Mouse (Mus musculus) megakaryocyte-erythroid progenitor cell, adult 5-6 weeks (primary cell): ENCODE data around the gene Rbms3. TPM values are rescaled to one million over a fixed set of nuclear protein-coding genes. Genes with fewer than 3 reads are reported as not detected.

Experiments
- ATAC-seq: replicated peaks from 2 replicates; pipeline ENCODE4 v1.8.0; 2016; ENCODE audit warnings: mild to moderate bottlenecking, inconsistent platforms; ENCODE audit not compliant: severe bottlenecking, poor library complexity, low FRiP score, low TSS enrichment
- total RNA-seq, 2 experiments: library from RNA; stranded (forward) in 1 of 2; stranded (reverse) in 1 of 2; fragments of 200-1000, 215-1000 nt in 1 of 2; fragments of >200 nt in 1 of 2; fragmentation: Nextera tagmentation in 1 of 2; gene quantifications; 2 replicates each; pipeline ENCODE4 v1.2.3; 2014 to 2017

The Rbms3 gene
- total RNA-seq, 2 experiments from 2014 or later = not detected

- no peak for ATAC-seq
These were observed 545.2 kb downstream of the Rbms3 start for GRCm38 (mm10) chr9:117084471-117084870.

GRCm38 (mm10) chr9:117079471-117079870, 550.2 kb downstream of the Rbms3 start:
- no peak for ATAC-seq

DNA sequence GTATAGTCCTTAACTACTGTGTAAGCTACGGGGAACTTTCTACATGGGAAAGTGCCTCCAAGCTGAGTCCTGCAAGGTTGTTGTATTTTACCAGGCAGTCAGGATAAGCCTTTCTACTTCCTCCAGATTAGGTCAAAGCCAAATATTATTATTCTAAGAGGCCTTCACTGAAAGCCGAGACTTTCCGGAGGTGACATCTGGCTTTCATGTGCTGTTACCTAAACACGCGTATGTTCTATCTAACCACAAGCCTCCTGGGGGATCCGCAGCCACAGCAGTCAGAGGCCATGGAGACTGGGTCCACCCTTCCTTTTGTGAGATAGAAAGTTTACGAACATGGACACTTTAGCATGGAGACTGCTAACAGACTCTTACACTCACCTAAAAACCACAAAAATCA, 552.2 kb downstream of the Rbms3 start:
- no peak for ATAC-seq

DNA sequence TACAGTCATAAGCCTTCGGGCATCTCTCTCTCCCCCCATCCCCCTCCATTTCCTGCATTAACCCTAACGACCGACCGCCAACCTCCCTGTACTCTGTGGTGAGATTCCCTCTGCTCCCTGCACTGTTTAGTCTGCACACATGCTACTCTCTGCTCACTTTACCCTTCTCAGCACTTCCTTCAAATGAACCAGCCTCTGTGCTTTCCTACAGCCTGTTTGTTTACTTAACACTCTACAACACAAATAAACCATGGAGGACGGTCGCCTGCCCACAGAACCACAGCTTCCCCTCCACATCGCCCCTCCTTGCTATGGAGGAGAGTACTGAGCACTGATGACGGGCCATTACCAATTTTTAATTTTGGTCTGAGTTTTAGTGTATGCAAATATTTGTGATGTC, 552.9 kb downstream of the Rbms3 start:
- no peak for ATAC-seq

DNA sequence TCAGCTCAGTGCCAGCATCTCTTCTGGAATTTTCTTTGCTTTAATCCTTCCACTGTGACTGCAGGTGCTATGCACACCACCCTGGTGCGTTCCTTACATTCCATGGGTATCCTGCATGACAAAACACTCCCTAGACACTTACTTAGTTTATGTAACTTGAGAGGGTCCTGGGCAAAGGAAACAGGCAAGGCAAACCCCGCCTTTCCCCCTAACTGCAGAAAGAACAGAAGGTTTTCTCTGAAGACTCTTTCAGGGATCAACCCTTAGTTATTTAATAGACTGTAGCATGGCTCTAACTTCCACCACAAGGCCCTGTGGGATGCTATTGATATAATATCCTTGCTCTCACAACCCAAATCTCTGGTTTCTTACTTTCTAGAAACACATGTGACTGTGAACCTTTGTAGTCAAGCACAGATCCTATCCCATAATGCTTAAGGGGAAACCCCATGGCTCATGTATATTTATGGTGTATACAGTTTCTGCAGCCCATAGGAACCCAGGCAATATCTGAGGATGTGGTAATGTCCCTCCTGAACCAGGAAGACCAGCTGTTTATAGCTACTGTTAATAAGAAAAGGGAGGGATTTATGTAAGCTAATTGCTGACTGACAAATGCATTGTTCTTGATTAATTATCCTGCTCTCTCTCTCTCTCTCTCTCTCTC, 557.1 kb downstream of the Rbms3 start:
- no peak for ATAC-seq

- no peak for ATAC-seq
These were observed 559.1 kb downstream of the Rbms3 start for GRCm38 (mm10) chr9:117070616-117071015.

GRCm38 (mm10) chr9:117069232-117069631, 560.5 kb downstream of the Rbms3 start:
- no peak for ATAC-seq

DNA sequence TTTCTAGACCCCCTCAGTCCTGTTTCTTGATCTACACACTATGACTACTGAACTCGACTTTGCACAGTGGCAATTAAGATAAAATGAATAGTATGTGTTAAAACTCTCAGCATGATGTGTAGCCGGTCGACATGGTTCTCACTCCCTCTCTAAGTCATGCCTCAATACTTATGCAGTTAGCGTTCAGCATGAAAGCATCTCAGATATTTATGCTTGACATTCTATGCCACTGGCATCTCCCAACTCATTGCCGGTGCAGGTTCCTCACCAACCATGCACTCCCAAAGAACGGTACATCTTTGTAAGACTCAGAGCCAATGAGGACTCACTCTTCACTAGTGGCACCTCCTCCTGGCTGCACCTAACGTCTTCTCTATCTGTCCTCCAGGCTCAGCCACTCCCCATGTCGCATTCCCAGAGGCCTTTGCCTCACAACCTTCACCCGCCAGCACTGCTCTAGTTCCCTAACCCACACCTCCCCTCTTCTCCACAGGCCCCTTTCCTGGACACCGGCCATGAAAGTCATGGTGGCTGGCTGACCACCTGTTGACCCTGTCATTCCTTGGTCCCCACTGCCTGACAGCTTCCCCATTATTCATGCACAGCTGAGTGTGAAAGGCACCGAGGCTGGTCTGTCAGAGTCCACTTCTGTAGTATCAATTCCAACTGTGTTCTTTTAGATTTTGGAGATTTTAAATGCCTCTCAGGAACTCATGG, 561.9 kb downstream of the Rbms3 start:
- no peak for ATAC-seq

- no peak for ATAC-seq
These were observed 563.2 kb downstream of the Rbms3 start for GRCm38 (mm10) chr9:117066502-117066901.

GRCm38 (mm10) chr9:117065601-117066000, 564.1 kb downstream of the Rbms3 start:
- no peak for ATAC-seq

DNA sequence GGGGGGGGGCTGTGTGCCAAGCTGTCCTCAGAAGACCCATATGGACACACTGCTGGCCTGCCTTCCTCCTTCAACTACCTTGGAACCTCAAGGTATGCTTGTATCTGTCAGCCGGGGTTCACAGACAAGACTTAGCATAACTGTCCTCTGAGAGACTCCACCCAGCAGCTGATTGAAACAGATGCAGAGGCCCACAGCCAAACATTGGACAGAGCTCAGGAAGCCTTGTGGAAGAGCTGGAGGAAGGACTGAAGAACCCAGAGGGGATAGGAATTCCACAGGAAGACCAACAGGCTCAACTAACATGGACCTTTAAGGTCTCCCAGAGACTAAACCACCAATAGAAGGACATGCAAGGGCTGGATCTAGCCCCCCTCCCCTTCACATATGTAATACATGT, 570.1 kb downstream of the Rbms3 start:
- ATAC-seq = no peak

DNA sequence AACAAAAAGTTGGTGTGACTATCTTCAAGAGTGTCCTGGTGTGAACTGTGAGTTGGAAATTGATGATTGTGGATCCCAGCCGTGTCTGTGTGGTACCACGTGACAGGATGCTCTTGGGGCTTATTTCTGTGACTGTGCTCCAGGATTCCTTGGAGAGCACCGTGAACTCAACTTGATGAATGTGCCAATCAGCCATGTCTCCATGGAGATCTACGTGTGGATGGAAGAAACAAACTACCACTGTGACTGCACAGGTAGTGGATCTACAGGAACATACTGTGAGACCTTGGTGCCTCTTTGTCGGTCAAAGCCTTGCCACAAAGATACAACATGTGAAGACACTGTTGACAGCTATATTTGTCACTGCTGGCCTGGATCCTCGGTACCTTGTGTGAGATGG, 570.6 kb downstream of the Rbms3 start:
- ATAC-seq = no peak

GRCm38 (mm10) chr9:117051935-117052334, 577.8 kb downstream of the Rbms3 start:
- ATAC-seq = no peak

- no peak for ATAC-seq
These were observed 581.1 kb downstream of the Rbms3 start for GRCm38 (mm10) chr9:117048641-117049040.

GRCm38 (mm10) chr9:117041993-117042366, 587.7 kb downstream of the Rbms3 start:
- ATAC-seq = no peak

GRCm38 (mm10) chr9:117041291-117041992, 588.3 kb downstream of the Rbms3 start:
- ATAC-seq = no peak

DNA sequence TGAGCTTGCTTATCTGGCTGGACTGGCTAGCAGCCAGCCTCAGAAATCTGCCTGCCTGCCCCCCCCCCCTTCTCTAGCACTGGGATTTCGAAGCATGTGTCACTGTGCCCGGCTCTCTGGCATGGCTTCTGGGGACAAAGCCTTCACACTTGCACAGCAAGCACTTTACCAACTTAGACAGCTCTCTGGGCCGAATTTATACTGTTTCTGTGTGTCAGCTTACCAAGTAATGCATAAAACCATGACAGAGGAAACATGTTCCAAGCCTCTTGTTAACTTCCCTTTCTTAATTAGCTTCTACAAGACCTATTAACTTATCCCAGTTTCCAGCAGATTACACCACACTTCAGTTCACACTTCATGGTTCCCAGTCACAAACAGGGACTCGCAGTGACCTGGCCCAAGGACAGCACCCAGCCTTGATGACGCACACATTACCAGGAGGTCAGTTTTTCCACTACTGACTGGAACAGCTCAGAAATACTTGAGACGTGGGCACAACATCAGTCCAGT, 589.7 kb downstream of the Rbms3 start:
- ATAC-seq = no peak

DNA sequence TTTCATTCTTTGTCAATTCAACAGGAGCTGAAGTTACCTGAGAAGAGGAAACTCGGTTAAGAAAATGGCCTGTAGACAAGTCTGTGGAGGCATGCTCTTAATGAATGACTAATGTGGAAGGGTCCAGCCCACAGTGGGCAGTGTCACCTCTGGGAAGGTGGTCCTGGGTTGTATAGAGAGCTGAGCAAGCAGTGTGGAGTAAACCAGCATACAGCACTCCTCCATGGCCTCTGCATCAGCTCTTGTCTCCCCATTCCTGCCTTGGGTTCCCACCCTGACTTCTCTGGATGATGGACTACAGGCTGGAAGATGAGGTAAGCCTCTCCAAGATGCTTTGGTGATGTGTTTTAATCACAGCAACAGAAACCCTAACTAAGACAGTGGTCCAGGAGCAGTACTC, 597.0 kb downstream of the Rbms3 start:
- no peak for ATAC-seq

DNA sequence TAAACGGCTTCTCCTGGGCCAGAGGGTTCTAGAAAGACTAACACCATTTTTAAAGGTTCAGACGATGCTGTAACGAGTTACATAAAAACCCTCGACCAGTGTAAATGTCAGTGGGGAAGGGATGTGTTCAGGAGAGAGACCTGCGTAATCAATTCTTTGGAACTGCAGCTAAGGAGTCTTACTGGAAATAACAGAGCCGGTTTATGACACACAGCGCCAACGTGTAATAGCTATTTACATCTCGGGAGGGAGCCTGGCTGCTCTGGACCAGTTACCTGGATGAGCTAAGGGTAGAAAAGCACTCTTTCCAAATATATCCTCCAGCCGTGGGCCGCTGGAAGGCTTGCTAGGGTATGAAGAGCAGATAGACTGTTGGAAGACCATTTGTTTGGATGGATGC, 598.5 kb downstream of the Rbms3 start:
- no peak for ATAC-seq

DNA sequence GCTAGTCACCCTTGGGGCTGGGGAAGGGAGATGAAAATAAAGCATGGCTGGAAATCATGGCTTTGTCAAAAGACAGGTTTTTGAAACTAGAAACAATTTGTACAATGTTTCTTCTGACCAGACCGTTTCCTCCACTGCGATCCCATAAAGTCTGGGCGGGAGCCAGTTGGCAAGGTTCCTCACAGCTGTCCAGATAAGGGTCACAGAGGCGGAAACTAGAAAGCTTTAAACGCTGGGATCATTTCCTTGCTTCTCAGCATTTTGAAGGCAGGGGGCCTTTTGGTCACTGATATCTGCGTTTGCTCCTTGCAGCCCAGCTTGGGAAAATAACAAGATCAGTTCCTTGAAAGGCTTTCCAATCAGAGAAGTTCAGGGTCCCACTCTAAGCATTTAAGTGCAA, 598.9 kb downstream of the Rbms3 start:
- ATAC-seq = 0 out of 2 replicates have a peak, but pooled peaks have one; percentile 22
